Mouse (Mus musculus) olfactory bulb, adult 2 months (tissue): ENCODE results near the gene Nptx1.

Experiments used
- CTCF ChIP-seq: fragments of 200-500 bp; IDR thresholded peaks from 2 replicates; pipeline ENCODE4 v1.5.1; 2012; ENCODE audit warnings: low read depth, mild to moderate bottlenecking, low read length, moderate library complexity; ENCODE audit not compliant: insufficient read depth
- POLR2A ChIP-seq: fragments of 200-500 bp; IDR thresholded peaks from 2 replicates; pipeline ENCODE4 v1.6.1; 2012; ENCODE audit warnings: mild to moderate bottlenecking, low read depth, low read length, moderate library complexity; ENCODE audit not compliant: insufficient read depth

- TF ChIP-seq CTCF (no peak), POLR2A (no peak)
These were observed 33.3 kb downstream of the Nptx1 start for GRCm38 (mm10) chr11:119514108-119514860.
